Mouse (Mus musculus): ENCODE results near the gene Il23r.

The Il23r gene

DNA sequence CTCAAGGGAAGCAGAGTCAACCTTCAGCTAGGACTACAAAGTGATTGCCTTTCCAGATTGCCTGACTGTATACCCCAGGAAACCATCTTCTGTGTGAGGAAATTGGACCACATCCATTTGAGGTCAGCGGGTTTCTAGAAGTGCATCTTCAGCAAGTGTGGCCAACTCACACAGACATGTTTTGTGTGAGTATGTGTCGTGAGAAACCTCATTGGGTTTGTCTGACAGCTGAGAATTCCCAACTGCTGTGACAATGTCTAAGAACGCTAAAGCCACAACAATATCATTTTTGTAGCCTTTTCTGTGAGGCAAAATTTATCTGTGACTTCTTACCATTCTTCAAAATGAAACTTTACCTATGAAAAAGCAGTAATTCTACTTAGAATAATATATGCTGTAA lies 59.8 kb downstream of the Il23r start:
- no peak for DNase-seq (ENCODE audit: low spot score in 2 of 2)

GRCm38 (mm10) chr6:67421761-67422160 lies 69.9 kb downstream of the Il23r start:
- no peak for DNase-seq (ENCODE audit: low spot score in 2 of 2)

DNA sequence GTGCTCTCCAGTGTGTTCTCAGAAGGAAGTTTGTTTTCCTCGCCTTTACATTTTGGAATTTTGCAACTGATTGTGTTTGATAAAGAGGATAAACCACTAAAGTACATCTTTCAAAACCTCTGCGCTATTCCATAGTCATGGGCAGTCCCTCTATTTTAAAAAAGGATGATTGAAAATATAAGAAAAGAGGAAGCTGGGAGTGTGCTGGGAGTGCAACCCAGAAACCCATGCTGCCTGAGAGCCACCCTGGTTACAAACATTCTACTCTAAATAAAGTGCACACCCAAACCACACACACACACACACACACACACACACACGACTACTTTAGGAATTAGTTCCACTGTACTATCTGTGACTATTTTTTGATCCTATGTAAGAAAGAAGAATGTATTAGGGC lies 75.1 kb downstream of the Il23r start:
- no peak for DNase-seq (ENCODE audit: low spot score in 2 of 2)

DNA sequence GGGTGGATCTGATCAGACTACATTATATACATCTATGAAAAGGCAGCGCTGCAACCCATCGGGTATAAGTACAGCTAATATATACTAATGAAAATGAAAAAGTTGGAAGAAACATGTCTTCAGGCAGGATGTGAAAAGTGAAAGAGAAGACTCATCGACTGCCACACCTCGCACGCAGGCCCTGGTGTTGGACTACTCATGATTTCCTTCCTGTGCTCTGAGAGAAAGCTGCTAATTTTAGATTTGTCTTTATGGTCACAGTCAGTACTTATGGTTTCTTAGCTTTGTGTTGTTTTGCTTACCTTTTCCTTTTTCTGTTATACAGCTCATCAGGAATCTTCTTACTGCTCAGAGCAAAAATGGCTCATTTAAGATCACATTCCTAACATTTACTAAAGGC lies 76.4 kb downstream of the Il23r start:
- no peak for DNase-seq (ENCODE audit: low spot score in 2 of 2)

- no peak for DNase-seq (ENCODE audit: low spot score in 2 of 2)
Observed at GRCm38 (mm10) chr6:67413378-67413777, 78.3 kb downstream of the Il23r start.

DNA sequence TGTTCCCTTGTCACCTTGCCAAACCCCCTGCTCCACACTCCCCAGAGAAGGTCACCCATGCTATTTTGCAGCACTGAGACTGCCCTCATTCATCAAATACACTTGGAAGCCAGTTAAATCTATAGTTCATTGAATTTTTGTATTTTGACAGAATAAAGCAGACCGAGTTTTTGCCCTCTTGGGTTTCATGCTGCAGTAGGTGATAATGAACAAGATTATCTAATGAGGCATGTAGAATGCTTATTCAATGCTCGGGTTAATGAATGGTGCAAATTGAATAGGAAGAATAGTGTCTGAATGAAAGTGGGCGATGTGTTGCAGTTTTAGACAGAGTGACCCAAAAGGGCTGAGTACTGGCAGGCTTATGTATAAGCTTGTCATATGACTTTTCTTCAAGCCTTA lies 86.4 kb downstream of the Il23r start:
- DNase-seq (ENCODE audit: low spot score in 2 of 2): no peak

GRCm38 (mm10) chr6:67399551-67399950 lies 92.1 kb downstream of the Il23r start:
- DNase-seq (ENCODE audit: low spot score in 2 of 2): no peak

DNA sequence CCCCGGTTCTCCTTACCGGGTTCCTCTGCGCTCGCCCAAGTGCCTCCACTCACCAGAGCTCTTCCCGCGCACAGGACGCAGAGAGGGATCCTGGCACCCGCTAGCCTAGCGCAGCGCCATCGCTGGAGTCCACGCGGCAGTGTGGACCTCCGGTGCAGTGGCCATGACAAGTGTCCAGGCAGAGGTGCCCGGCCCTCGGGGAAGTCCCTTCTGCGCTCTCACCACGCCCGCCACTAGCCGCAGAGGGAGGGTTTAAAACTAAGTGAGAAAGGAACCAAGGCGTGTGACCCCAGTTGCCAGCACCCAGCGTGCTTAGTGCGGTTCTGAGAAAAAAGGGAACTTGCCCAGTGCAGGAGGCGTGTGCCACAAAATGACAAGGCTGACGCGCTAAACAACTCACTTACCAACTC lies 115.7 kb downstream of the Il23r start, which contains the start of gene Il12rb2:
Gene Il12rb2, minus strand, starts transcription at position 207 of the 410 bp plus-strand sequence.
- peak in 1 of 2 experiments; percentile 9 for DNase-seq (ENCODE audit: low spot score in 2 of 2)
